Mouse (Mus musculus) lung, adult 2 months (tissue): ENCODE results near the gene Eln.
A peak's percentile ranks its signal among the peaks of the same experiment; 100 is the strongest.

Source experiments
- CTCF ChIP-seq: fragments of 200-500 bp; IDR thresholded peaks from 2 replicates; pipeline ENCODE4 v1.5.1; 2011; ENCODE audit warnings: mild to moderate bottlenecking, low read length, control low read depth; ENCODE audit not compliant: insufficient read depth
- POLR2A ChIP-seq: fragments of 200-500 bp; IDR thresholded peaks from 2 replicates; pipeline ENCODE4 v1.6.1; 2011; ENCODE audit warnings: low read depth, mild to moderate bottlenecking, control low read depth, low read length, borderline replicate concordance; ENCODE audit errors: extremely low read depth

GRCm38 (mm10) chr5:134668495-134668894, 78.6 kb downstream of the Eln start:
- TF ChIP-seq CTCF, result peak; percentile 72
- TF ChIP-seq POLR2A, result no peak
